Mouse (Mus musculus) testis, postnatal 14 days (tissue): ENCODE data around the gene Serpinc1.
"Not testable (repeated sequence)": the region's sequence is repeated elsewhere in the genome, so short reads cannot be mapped to it uniquely, and the experiment has no call there.

Source experiments
- DNase-seq: peaks from one replicate; pipeline ENCODE4 v3.0.0; 2021; ENCODE audit warnings: low spot score

The Serpinc1 gene

DNA sequence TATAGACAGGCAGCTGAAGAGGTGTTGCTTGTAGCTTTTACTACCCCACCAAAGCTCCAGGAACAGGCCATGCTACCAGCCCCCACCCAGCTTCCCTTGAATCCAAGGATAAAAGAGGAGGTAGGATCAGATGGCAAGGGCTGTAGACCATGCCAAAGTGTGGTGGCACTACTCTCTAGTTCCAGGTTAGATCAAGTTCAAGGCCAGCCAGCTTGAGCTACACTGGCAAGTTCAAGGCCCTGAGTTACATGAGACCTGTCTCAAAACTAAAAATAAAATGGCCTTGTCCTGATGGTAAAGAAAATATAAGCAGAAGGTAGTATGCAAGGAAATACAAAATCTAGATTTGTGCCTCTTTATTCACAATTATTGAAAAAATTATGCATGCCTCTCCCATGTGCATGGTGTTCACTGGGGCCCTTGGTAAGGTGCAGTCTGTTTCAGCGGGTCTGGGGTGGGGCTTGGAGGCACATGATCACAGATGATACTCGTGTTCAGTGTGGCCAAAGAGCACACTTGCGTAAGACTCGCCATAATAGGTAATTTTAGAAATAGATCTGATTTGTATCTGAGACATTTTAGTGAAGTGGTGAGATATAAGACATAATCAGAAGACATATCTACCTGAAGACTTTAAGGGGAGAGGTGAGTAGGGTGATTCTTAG is at the start of gene Serpinc1:
Gene Serpinc1 (plus strand): TSS at position 515 of the 665 bp plus-strand sequence.
- DNase-seq = no peak

DNA sequence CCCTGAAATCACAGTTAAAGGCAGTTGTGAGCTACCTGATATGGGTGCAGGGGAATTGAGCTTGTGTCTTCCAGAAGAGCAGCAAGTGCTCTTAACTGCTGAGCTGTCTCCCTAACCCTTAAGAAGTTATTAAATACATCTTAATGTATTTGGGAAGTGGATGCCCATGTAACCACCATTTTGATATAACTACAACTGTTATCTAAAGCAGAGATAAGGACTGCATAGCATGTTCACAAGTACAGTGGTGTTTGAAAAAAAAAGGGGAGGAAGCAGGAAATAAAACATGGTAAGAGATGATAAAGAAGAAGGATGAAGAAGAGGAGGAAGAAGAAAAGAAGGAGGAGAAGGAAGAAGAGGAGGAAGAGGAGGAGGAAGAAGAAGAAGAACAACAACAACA is 47.1 kb upstream of the Serpinc1 start:
- DNase-seq = no peak

DNA sequence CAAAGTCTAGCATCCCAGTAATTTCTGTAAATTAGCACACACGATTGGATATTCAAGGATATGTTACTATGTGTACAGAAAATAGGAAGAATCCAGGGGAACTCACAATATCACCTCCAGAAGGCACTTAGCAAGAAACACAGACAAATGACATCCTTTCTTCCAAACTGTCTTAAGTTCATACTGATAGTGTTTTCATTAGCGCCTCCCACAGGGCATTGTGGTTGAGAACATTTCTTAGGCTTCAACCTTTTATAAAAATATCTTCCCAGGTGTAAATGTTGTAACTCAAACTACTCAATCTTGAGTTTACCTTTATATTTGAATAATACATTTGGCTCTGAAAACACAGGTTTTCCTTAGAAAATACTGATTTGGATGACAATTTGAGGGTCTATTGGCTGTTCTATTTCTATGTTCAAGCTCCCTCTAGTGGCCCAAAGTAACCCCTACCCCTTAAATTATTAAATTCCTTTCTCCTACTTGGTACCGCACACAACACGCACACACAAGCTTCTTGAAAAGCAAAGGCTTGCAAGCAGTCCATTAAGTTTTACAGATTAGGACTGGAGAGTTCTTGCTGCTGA is 44.4 kb upstream of the Serpinc1 start:
- DNase-seq = no peak

DNA sequence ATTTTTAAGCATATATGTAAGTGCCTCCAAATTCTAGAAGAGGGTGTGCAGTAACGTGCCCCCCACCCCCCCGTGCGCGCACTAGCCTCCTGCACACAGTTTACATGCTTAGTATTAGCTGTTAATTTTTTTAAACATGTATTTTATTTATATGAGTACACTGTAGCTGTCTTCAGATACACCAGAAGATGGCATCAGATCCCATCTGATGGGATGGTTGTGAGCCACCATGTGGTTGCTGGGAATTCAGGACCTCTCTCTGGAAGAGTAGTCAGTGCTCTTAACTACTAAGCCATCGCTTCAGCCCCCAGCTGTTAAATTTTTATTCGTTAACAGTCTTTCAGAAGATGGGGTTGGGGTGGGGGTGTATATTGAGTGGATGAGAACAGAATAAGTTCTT is 42.8 kb upstream of the Serpinc1 start:
- DNase-seq = no peak

DNA sequence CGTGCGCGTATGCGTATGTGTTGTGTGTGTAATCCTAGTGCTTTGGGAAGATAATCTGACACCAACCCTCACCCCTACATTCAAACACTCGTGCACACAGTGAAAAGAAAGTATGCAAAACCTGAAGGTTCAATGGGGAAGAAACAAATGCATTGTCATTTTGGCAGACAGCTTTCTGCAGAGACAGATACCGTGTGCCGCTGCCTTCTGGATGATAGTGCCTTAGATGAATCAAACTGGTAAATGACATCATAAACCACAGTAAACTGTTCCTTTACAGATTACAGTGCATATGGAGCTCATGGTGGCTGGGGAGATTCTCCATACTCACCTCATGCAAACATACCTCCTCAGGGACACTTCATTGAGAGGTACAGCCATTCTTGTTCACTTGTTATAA is 15.2 kb upstream of the Serpinc1 start:
- DNase-seq = no peak

DNA sequence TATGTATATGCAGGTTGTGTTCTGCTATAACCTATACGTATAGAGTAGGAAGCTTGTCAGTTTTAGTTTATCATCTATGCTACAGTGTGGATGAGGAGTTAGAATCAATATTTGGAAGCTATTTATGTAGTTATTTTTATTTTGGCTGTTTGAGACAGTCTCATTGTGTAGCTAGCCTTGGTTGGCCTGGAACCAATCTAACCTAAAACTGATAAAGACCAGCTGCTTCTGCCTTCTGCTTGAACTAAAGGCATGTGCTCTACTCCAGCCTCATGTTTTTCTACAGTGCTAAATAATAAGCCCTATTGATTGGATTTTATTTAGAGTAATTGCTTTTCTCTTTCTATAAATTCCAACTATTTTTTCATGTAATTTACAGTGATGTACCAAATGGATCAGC is 11.1 kb upstream of the Serpinc1 start:
- DNase-seq = no peak

DNA sequence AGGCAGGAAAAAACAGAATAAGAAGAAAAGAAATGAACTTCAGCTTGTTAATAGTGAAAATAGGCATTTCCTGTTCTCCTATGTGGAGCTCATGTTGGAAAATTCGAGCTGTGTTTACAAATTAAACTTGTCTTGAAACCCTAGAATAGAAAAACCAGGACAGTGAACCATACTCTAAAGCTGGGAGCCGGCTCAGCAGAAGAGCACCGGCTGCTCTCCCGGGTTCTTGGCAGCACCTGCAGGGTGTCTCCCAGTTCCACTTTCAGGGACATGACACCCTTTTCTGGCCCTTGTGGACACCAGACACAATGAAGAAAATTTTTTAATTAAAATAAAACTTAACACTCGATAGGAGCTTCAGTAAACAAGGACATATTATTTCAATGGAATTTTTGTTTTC is 9.7 kb upstream of the Serpinc1 start:
- DNase-seq = no peak

DNA sequence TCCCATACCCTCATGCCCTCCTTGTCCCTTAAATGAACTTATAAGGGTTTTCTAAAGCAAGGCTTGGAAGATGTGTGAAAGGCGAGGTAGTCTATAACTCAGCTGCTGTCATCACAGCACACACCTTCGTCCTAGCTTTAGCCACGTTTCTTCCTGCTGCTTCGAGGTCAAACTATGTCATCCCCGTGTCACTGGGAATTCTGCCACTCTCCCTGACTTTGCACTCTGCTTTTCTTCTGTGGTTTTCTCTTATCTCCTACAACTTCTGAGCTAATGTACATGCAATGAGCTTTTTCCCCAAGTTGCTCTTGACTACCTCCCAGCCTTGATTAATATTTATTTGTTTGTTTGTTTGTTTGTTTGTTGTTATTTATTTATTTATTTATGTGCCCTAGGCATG is 1.6 kb downstream of the Serpinc1 start:
- no peak for DNase-seq

DNA sequence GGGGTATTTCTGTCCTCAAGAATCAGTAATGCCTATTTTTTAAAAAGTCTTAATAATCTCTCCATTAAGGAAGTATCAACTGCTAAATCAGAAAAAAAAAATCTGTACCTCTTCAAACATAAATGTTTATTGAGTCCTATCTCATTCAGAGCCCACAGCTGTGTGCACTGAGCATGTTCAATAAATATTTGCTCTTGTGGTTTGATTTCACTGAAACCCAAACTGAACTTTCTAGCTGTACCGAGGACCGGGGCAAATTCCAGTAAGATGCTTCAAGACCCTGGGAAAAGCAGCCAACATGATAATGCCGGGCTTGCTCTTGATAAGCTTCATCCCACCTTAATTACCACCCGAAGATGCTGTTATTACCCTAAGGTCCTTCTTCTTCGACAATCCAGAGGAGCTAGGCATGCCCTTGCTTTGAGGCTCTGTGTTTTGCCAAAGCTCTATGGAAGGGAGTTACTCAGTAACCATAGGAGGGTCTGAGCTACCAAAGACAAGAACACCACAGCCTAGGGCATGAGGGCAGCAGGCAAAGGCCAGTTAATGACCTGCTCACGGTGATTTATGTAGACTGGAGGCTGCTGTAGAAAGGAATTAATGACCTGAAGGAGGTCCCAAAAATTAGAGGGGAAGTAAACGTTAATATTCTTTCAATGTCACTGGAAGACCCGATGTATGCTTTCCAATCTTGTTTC is 2.3 kb downstream of the Serpinc1 start:
- DNase-seq = no peak

DNA sequence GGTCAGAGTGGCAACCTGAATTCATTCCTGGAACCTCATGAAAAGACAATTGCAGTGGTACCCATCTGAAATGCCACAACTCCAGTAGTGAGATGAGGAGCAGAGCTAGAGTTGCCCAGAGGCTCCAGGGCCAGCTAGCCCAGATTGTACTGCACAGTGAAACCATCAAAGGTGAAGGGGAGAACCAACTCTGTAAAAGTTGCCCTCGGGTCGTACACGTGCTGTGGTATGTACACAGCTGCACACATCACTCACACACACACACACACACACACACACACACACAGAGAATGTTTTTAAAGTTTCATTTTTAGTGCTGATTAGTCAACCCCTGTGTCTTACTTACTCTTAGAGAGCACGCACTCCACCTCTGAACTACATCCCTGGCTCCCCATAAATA is 3.0 kb downstream of the Serpinc1 start:
- DNase-seq = no peak

DNA sequence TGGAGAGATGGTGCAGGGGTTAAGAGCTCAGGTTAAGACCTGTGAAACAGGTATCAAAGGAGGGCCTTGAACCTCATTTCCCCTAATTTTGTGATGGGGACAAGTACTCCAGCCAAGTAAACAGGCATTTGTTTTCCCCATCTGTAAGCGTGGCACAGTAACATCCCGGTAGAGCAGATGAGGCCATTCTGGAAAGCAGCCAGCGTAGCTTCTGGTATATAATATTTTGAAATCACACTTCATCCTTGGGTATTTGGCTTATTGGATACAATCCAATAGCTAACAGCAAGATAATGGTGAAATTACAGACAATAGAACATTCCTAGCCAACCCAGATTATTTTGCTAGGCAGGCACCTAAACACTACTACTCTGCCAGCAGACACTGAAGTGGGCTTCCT is 4.5 kb downstream of the Serpinc1 start:
- no peak for DNase-seq

DNA sequence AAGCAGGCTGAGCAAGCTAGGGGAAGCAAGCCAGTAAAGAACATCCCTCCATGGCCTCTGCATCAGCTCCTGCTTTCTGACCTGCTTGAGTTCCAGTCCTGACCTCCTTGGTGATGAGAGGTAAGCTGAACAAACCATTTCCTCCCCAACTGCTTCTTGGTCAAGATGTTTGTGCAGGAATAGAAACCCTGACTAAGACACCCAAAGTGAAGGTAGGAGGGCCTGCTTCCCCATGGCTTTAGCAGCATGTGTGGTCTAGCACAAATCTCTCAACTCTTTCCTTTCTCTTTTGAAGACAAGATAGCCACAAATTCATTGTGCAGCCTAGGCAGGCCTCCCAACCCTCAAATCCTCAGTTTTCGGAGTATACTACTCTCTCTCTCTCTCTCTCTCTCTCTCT is 6.3 kb downstream of the Serpinc1 start:
- DNase-seq = not testable (repeated sequence)

DNA sequence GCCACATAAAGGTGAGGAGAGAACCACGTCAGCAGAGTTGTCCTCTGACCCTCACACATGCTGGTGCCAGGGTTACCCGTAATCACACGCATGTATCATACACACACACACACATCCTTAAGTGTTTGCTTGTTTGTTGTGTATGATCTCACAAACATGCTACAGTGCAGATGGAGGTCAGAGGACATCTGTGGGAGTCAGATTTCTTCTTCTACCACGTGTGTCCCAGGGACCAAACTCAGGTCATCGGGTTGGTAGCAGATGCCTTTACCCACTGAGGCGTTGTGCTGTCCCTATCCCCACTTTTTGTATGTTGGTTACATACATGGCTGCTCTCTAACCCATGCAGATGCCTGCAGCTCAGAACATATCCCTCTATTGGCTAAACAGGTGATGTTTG is 7.1 kb downstream of the Serpinc1 start:
- DNase-seq = no peak

DNA sequence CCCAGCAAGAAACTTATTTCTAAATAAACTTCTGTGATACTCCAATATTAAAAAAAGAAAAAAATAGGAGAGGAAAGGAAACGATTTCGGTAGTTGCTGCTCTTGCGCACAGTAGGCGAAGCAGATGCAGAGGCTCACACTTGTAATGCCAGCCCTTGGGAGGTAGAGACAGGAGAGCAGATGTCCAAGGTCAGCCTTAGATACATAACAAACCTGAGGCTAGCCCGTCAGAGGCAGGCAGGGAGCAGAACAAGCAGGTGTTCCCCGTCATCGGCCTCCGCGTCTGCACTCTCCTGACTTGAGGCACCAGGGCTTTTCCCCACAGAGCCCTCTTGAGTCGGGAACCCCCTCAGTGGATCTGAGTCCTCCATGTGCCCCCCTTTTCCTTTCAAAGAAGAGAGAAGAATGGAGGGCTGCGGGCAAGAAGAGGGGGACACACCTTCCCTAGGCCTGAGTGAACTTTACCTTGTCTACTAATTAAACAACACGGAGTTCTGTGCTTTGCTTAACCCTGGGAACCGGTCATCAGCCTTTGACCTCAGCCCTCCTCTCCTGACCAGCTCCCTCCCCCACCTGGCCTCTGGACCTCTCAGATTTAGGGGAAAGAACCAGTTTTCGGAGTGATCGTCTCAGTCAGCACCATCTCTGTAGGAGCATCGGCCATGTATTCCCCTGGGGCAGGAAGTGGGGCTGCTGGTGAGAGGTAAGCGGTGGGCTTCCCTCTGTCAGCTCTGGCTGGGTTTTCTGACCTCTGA is 8.7 kb downstream of the Serpinc1 start:
- no peak for DNase-seq

DNA sequence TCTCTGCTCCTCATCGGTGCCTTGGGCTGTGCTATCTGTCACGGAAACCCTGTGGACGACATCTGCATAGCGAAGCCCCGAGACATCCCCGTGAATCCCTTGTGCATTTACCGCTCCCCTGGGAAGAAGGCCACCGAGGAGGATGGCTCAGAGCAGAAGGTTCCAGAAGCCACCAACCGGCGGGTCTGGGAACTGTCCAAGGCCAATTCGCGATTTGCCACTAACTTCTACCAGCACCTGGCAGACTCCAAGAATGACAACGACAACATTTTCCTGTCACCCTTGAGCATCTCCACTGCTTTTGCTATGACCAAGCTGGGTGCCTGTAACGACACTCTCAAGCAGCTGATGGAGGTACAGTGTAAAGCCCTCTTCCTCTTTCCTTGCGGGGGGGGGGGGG is 11.0 kb downstream of the Serpinc1 start:
- DNase-seq = no peak

DNA sequence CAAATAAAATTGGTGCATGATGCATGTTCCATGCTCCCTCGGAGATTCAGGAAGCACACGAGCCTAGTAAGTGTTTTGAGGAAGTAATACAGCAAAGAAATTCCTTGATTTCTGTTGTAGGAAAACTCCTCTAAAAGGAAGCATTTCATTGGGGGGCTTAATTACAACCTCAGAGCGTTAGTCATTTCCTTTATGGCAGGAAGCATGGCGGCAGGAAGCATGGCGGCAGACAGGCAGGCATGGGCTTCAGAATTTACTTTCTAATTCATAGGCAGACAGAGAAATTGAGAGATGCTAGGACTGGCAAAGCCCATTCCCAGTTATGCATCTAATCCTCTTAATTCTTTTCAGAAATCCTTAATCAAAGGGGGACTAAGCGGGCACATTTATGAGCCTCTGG is 15.5 kb downstream of the Serpinc1 start:
- DNase-seq = no peak

DNA sequence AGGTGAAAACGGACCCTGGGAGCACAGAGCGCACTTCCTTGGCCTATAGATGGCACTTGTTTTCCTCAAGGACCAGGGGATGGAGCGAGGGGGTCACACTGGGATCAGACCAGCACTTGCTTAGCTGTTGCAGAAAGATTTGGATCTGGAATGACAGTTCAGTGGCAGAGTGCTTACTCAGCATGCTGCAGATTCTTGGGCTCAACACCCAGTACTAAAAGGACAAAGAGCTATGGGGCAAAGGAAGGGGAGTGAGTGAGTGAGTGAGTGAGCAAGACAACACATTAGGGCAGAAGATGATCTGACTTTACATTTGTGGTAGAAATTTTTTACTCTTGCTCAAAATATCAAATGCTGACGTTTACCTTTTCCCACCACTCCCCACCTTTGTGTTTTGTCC is 26.6 kb downstream of the Serpinc1 start:
- no peak for DNase-seq

DNA sequence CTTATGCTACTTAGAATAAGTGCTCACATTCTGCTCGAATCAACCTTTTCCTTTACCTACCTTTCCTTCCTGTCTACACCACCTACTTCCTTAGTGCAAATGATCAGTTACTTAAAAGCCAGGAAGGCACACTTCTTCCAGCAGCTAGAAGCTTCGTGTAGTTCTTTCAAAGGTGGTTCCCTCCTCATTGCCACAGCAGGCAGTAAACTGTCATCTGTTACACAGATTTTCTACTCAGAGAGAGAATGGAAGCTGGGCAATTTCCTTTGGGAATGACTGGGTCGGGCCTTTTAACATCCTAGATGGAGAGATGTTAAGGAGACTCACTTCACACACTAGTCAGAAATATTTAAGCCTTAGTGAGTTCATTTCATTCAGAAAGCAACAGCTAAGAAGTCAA is 27.1 kb downstream of the Serpinc1 start:
- DNase-seq = no peak

DNA sequence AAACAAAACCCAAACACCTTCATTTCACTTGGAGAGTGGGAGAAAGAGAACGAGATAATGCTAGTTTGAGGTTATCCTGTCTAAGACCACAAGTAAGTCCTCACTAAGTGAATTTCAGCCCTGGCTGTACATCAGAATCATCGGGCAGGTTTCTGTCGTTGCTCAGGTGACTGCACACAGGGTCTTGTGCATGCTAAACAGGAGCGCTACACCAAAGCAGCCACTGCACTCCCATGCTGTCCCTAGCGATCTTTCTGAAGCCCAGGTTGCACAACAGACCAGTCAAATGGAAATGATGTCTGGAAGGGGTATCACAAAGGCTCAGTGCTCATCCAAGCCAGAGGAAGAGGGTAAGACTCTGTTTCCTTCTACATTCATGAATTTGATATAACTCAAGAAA is 28.1 kb downstream of the Serpinc1 start:
- no peak for DNase-seq

DNA sequence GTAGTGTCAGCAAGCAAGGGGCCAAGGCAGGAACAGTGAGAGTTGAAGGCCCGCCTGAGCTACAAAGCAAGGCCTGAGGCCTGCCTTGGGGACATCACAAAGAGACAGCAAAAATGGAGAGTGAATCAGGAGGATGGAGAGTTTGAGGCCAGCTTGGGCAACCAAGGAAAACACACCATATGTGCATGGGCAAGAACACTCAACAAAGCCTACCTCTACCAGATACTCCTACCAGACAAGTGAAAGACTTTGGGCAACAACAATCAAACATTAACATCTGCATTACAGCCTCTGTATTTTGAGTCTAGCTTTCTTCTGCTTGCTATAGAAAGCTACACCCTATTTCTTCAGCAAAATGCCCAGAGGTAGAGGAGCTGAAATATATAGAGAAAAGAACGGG is 29.7 kb downstream of the Serpinc1 start:
- no peak for DNase-seq

DNA sequence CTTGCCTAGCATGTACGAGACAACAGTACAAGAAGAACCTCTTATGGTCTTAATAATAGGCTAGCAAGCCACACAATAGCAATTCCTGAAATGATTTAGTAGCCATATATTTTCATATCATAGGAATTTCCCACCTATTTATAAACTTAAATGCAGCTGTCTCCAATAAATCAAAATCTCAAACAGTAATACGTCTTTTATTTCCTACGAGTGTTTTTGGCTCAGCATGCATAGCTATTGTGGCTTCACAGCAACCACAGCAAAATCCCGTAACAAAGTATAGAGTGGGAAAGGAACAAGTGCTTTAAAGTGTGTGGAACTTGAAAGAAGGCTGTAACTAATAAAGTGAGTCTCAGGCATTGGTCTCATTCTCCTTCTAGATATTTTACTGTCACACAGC is 32.1 kb downstream of the Serpinc1 start:
- DNase-seq = no peak

DNA sequence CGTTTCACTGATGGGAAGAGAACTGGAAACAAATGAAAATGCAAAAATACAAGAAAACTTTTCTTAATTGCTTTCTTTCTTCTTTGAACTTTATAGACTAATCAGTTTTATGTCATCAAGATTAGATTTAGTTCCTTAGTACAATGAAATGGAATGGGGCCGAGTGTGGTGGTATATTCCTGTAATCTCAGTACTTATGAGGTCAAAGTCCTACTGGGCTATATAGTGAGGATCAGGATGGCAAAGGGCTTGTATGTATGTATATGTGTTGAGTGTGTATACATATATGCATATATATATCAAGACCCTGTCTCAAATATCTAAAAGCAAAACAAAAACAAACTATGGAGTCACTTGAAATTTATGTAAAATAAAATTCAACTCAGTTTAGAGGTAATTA is 38.0 kb downstream of the Serpinc1 start:
- DNase-seq = no peak

DNA sequence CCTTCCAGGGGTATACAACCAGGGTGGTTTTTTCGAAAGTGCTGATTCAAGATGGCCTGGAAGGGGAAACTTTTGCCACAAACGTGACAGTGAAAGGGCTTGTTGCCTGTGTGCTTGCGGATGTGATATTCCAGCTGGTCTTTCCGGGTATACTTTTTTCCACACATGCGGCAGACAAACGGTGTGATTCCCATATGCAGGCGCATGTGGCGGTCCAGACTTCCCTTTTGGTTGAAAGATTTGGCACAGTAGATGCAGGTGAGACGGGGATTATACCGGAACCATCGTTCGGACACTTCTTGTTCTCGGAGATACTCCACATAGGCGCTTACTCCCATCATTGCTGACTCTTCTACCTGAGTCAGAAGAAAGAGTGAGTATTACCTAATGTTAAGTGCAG is 41.7 kb downstream of the Serpinc1 start:
- DNase-seq = no peak
